Mouse (Mus musculus): ENCODE measurements at regions not wholly inside any gene's neighbourhood (a gene's known extent, or its start where the extent isn't known, plus 50 kb on each side); places are given as distances from the start of the nearest gene placed in this dataset.

DNA sequence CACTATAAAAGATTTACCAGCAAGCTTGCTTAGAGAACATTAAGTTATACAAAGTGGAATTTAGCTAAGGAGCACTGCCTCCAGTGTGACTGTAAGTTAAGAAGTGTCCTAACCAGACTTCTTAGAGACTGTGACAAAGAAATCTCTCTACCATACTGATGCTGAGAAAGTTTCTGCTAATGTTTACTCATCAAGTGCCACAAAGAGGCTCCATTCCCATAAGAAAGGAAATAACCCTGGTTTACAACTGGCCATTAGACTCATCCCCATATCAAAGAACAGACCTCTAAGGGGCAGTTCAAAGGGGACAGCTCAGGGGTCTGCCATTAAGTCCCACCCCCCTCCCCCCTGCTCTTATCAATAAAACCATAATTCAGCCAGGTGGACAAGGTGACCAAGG, 159.7 kb downstream of the Akr1d1 start:
- Histone ChIP-seq H3K27me3 (replicated peaks) (no peaks in the 10 kb centered on the region), H3K36me3 (replicated peaks in 1 of 2; ENCODE audit: control insufficient read depth in 1 of 2, insufficient read depth in 1 of 2, low read length in 1 of 2) (no peaks in the 10 kb centered on the region), H3K27ac (ENCODE audit: insufficient read depth, low read depth) (no peak overlapping the region), H3K79me2 (replicated peaks; ENCODE audit: control insufficient read depth, extremely low read depth, insufficient read depth, poor library complexity, severe bottlenecking) (no peaks in the 10 kb centered on the region), H3K4me2 (ENCODE audit: insufficient read depth, low read depth, poor library complexity, severe bottlenecking) (no peak overlapping the region), H3K4me1 (ENCODE audit: control insufficient read depth in 1 of 2, insufficient read depth in 2 of 2) (0 out of 4 replicates have a peak, but pooled peaks cover 0 to 9% of the 10 kb centered on the region in 2 experiments), H3K9ac (ENCODE audit: insufficient read depth, low read depth) (no peak overlapping the region), H3K4me3 (replicated peaks in 1 of 3; ENCODE audit: low read depth in 2 of 3, low read length in 2 of 3, poor library complexity in 1 of 3) (no peak overlapping the region), H3K9me3 (replicated peaks; ENCODE audit: low read length) (no peaks in the 10 kb centered on the region)
- in situ Hi-C loops (cut with MboI; ENCODE audit: low pct_ligation_motif_present, low pct_unique_long_range_greater_than_20kb, low sequenced_read_pairs) (no loop called here), dilution Hi-C loops (cut with MboI; ENCODE audit: extremely low pct_ligation_motif_present, extremely low pct_unique_long_range_greater_than_20kb, low sequenced_read_pairs) (no loop called here)
- DNase-seq (ENCODE audit: extremely low read depth), result no peak
- TF ChIP-seq MAX (IDR thresholded peaks at IDR 0.05; ENCODE audit: low read length) (no peak), ETS1 (conservative IDR thresholded peaks at IDR 0.05; ENCODE audit: low read depth, low read length) (no peak), ELF1 (IDR thresholded peaks at IDR 0.05; ENCODE audit: low read depth, low read length) (no peak), ZC3H11A (IDR thresholded peaks at IDR 0.05; ENCODE audit: low read depth, low read length) (no peak), ZMIZ1 (IDR thresholded peaks at IDR 0.05; ENCODE audit: low read depth, low read length) (no peak), SMC3 (IDR thresholded peaks at IDR 0.05; ENCODE audit: low read depth, low read length) (no peak), PAX5 (IDR thresholded peaks at IDR 0.05; ENCODE audit: low read length) (no peak), MYC (IDR thresholded peaks at IDR 0.05; ENCODE audit: low read depth, low read length) (no peak), KAT2A (IDR thresholded peaks at IDR 0.05; ENCODE audit: insufficient replicate concordance, low read length) (no peak), MAFK (IDR thresholded peaks at IDR 0.05; ENCODE audit: insufficient replicate concordance, low read length) (no peak), CHD2 (IDR thresholded peaks at IDR 0.05; ENCODE audit: low read length) (no peak), EP300 (IDR thresholded peaks at IDR 0.05; ENCODE audit: low read length) (no peak), JUN (IDR thresholded peaks at IDR 0.05; ENCODE audit: insufficient read depth, low read depth, low read length) (no peak)

DNA sequence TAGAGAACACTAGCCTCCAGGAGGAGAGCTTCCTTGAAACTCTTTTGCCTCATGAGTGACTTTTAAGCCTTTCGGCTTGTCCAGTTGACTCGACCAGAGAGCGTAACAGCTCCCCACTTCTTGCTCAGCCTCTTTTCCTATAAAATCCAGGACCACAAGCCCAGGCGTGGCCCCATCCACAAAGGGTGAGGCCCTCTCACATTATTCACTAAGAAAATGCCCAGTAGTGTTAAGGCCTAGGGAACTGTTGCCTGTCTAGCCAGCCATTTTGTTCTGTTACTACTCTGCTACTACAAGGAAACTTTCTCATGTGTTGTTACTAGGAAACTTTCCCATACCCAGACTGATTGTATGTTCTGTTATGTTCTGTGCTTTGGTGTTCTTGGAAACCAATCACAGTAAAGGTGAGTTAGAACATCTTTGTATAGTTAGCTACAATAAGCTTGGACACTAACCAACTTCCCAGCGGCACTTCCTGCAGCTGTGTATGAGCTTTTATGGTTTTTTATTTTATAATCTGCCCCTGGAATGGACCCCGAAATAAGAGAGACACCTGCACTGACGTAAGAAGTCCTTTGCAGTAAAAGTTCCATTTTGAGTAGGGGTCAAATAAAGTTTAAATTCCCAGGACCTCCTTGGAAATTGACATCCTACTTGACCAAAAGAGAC, 162.1 kb downstream of the Akr1d1 start:
- in situ Hi-C loops (cut with MboI; ENCODE audit: low pct_ligation_motif_present, low pct_unique_long_range_greater_than_20kb, low sequenced_read_pairs), result no loop called here
- no peak for DNase-seq (ENCODE audit: extremely low read depth)
- TF ChIP-seq MAZ (IDR thresholded peaks at IDR 0.05; ENCODE audit: low read depth, low read length), result no peak
- TF ChIP-seq JUN (IDR thresholded peaks at IDR 0.05; ENCODE audit: insufficient read depth, low read depth, low read length), result no peak
- TF ChIP-seq CTCF (conservative IDR thresholded peaks at IDR 0.05 in 1 of 2, IDR thresholded peaks at IDR 0.05 in 1 of 2; ENCODE audit: low read depth in 2 of 2, low read length in 2 of 2), result no peak
- TF ChIP-seq ELF1 (IDR thresholded peaks at IDR 0.05; ENCODE audit: low read depth, low read length), result no peak
- TF ChIP-seq CHD1 (IDR thresholded peaks at IDR 0.05; ENCODE audit: low read depth, low read length), result no peak
- TF ChIP-seq SMC3 (IDR thresholded peaks at IDR 0.05; ENCODE audit: low read depth, low read length), result no peak
- TF ChIP-seq GABPA (IDR thresholded peaks at IDR 0.05; ENCODE audit: insufficient replicate concordance, low read depth, low read length), result no peak
- no peak for TF ChIP-seq IRF4 (IDR thresholded peaks at IDR 0.05; ENCODE audit: low read depth, low read length)
- no peak for TF ChIP-seq TCF12 (IDR thresholded peaks at IDR 0.05; ENCODE audit: low read depth, low read length)
- no peak for TF ChIP-seq NELFE (IDR thresholded peaks at IDR 0.05; ENCODE audit: low read depth, low read length)
- no peak for TF ChIP-seq EP300 (IDR thresholded peaks at IDR 0.05; ENCODE audit: low read length)
- TF ChIP-seq CHD2 (IDR thresholded peaks at IDR 0.05; ENCODE audit: low read length), result no peak
- TF ChIP-seq JUND (conservative IDR thresholded peaks at IDR 0.05; ENCODE audit: low read depth, low read length), result no peak
- no peak for TF ChIP-seq ZKSCAN1 (IDR thresholded peaks at IDR 0.05; ENCODE audit: borderline replicate concordance, low read depth, low read length)
- TF ChIP-seq USF1 (IDR thresholded peaks at IDR 0.05; ENCODE audit: low read depth, low read length), result no peak
- TF ChIP-seq ZNF384 (IDR thresholded peaks at IDR 0.05; ENCODE audit: low read depth, low read length), result no peak
- no peak for TF ChIP-seq UBTF (IDR thresholded peaks at IDR 0.05; ENCODE audit: low read depth, low read length)
- H3K79me2 ChIP-seq (replicated peaks; ENCODE audit: control insufficient read depth, extremely low read depth, insufficient read depth, poor library complexity, severe bottlenecking), result no peaks in the 10 kb centered on the region
- H3K9ac ChIP-seq (ENCODE audit: insufficient read depth, low read depth), result no peak overlapping the region
- peaks cover 2% of the 10 kb centered on the region for H3K9me3 ChIP-seq (replicated peaks; ENCODE audit: low read length)
- H3K4me1 ChIP-seq (ENCODE audit: control insufficient read depth in 1 of 2, insufficient read depth in 2 of 2), result 0 out of 4 replicates have a peak, but pooled peaks cover 0 to 9% of the 10 kb centered on the region in 2 experiments
- H3K36me3 ChIP-seq (replicated peaks in 1 of 2; ENCODE audit: control insufficient read depth in 1 of 2, insufficient read depth in 1 of 2, low read length in 1 of 2), result no peaks in the 10 kb centered on the region
- H3K27ac ChIP-seq (ENCODE audit: insufficient read depth, low read depth), result no peak overlapping the region
- no peaks in the 10 kb centered on the region for H3K27me3 ChIP-seq (replicated peaks)
- dilution Hi-C loops (cut with MboI; ENCODE audit: extremely low pct_ligation_motif_present, extremely low pct_unique_long_range_greater_than_20kb, low sequenced_read_pairs), result no loop called here
- H3K4me3 ChIP-seq (replicated peaks in 1 of 3; ENCODE audit: low read depth in 2 of 3, low read length in 2 of 3, poor library complexity in 1 of 3), result no peak overlapping the region
- H3K4me2 ChIP-seq (ENCODE audit: insufficient read depth, low read depth, poor library complexity, severe bottlenecking), result no peak overlapping the region
